22 mouse cellular contexts compared by ENCODE assay signal in genomic region chr4:88476084-88476483, GRCm38 (mm10). TPM values are rescaled to one million over a fixed set of nuclear protein-coding genes. Genes with fewer than 3 reads are reported as not detected.
DNase-seq lines count a peak whose midpoint lies in the region; ATAC-seq and TF ChIP-seq lines count a peak whose summit lies in the region.
"Had no signal": no experiment of that assay in that cellular context is flagged by ENCODE, and none has a peak within 500 bp of the region (broad histone marks: within the 10 kb centered on the region; RNA-seq: fewer than 3 reads in every experiment).

No protein-coding gene starts in this region.

- 85% methylated on average over 3 of the region's 3 CpGs for WGBS in heart, embryonic 14.5 days
- 85% methylated on average over 3 of the region's 3 CpGs for WGBS in lung, embryonic 14.5 days
- 89% methylated on average over 3 of the region's 3 CpGs for WGBS in stomach, embryonic 16.5 days

- no peak overlapping the region for H3K4me3 ChIP-seq in heart, embryonic 14.5 days (ENCODE audit: control insufficient read depth in 1 of 2, insufficient read depth in 1 of 2, low read depth in 1 of 2, low read length in 2 of 2)
- H3K4me3 ChIP-seq in lung, embryonic 14.5 days (ENCODE audit: low read depth, low read length): no peak overlapping the region
- H3K4me3 ChIP-seq in embryonic fibroblast, embryonic 13.5 days (ENCODE audit: insufficient read depth, low read length): no peak overlapping the region
- H3K4me3 ChIP-seq in stomach, embryonic 16.5 days (replicated peaks; ENCODE audit: low read length): no peak overlapping the region
- H3K4me3 ChIP-seq: left cerebral cortex, adult 2 months; midbrain, embryonic 10.5 days had no signal

- no peak for TF ChIP-seq CTCF in lung, embryonic 14.5 days (IDR thresholded peaks at IDR 0.05; ENCODE audit: low read depth)
- no peak for TF ChIP-seq CTCF in embryonic fibroblast, embryonic 13.5 days (IDR thresholded peaks at IDR 0.05; ENCODE audit: borderline replicate concordance, insufficient read depth, low read length)

- no peak for ATAC-seq in heart, embryonic 14.5 days (ENCODE audit: insufficient number of reproducible peaks, insufficient read depth, low FRiP score, low read depth)
- ATAC-seq in lung, embryonic 14.5 days (ENCODE audit: insufficient read depth): no peak
- no peak for ATAC-seq in stomach, embryonic 16.5 days (ENCODE audit: insufficient read depth, low FRiP score)
- ATAC-seq: forebrain, embryonic 14.5 days; hindbrain, embryonic 16.5 days had no signal

- no peaks in the 10 kb centered on the region for H3K36me3 ChIP-seq in heart, embryonic 14.5 days (ENCODE audit: control insufficient read depth, insufficient read depth, low read length)
- no peaks in the 10 kb centered on the region for H3K36me3 ChIP-seq in lung, embryonic 14.5 days (ENCODE audit: insufficient read depth)
- no peaks in the 10 kb centered on the region for H3K36me3 ChIP-seq in stomach, embryonic 16.5 days (ENCODE audit: control insufficient read depth, insufficient read depth, low read length)
- H3K36me3 ChIP-seq: midbrain, embryonic 10.5 days had no signal

- H3K27ac ChIP-seq in heart, embryonic 14.5 days (replicated peaks in 1 of 2; ENCODE audit: control insufficient read depth in 1 of 2, insufficient read depth in 1 of 2, low read depth in 2 of 2, low read length in 2 of 2): peak overlapping the region; percentile 10 to 62
- H3K27ac ChIP-seq in lung, embryonic 14.5 days (ENCODE audit: low read depth): peak overlapping the region; percentile 67; the same call in 1 of the 2 replicates
- H3K27ac ChIP-seq in embryonic fibroblast, embryonic 13.5 days (ENCODE audit: insufficient read depth, low read length): peak overlapping the region; percentile 91
- H3K27ac ChIP-seq in stomach, embryonic 16.5 days (ENCODE audit: low read length): peak overlapping the region; percentile 21; the same call in 1 of the 2 replicates
- H3K27ac ChIP-seq: left cerebral cortex, adult 2 months; macrophage; midbrain, embryonic 10.5 days had no signal

- H3K27me3 ChIP-seq in heart, embryonic 14.5 days (ENCODE audit: control insufficient read depth, insufficient read depth, low read length): no peaks in the 10 kb centered on the region
- no peaks in the 10 kb centered on the region for H3K27me3 ChIP-seq in lung, embryonic 14.5 days (ENCODE audit: insufficient read depth, low read length)
- no peaks in the 10 kb centered on the region for H3K27me3 ChIP-seq in stomach, embryonic 16.5 days (ENCODE audit: control insufficient read depth, insufficient read depth, low read length)

- H3K4me1 ChIP-seq in heart, embryonic 14.5 days (ENCODE audit: control insufficient read depth in 2 of 2, insufficient read depth in 2 of 2, low read length in 2 of 2): peaks cover 7 to 10% of the 10 kb centered on the region in 2 experiments
- peaks cover 9% of the 10 kb centered on the region; the same call in 1 of the 2 replicates for H3K4me1 ChIP-seq in lung, embryonic 14.5 days (ENCODE audit: insufficient read depth)
- peaks cover 23% of the 10 kb centered on the region for H3K4me1 ChIP-seq in embryonic fibroblast, embryonic 13.5 days (ENCODE audit: control insufficient read depth, insufficient read depth, low read length)
- no peaks in the 10 kb centered on the region for H3K4me1 ChIP-seq in stomach, embryonic 16.5 days (ENCODE audit: control insufficient read depth, insufficient read depth, low read length)

- no peak for DNase-seq in heart, adult 18-20 months
- no peak for DNase-seq in lung, embryonic 14.5 days
- DNase-seq in lung, postnatal 14 days: no peak
- no peak for DNase-seq in cerebellum, adult 9-11 months
- DNase-seq: cerebellum, postnatal 14 days; gastrocnemius, postnatal 25 days; layer of hippocampus, adult 9-11 months; left cerebral cortex, postnatal 4 days; liver; thymus, postnatal 25 days had no signal

- no peak overlapping the region for H3K4me2 ChIP-seq in heart, embryonic 14.5 days (ENCODE audit: low read length)
- H3K4me2 ChIP-seq in lung, embryonic 14.5 days: no peak overlapping the region
- H3K4me2 ChIP-seq in stomach, embryonic 16.5 days (ENCODE audit: low read depth, low read length): no peak overlapping the region

- no peak for TF ChIP-seq POLR2A in embryonic fibroblast, embryonic 13.5 days (IDR thresholded peaks at IDR 0.05; ENCODE audit: low read depth, low read length)

- no peaks in the 10 kb centered on the region for H3K9me3 ChIP-seq in heart, embryonic 14.5 days (ENCODE audit: control insufficient read depth, low read length)
- H3K9me3 ChIP-seq in lung, embryonic 14.5 days (ENCODE audit: low read depth, low read length): no peaks in the 10 kb centered on the region
- no peaks in the 10 kb centered on the region for H3K9me3 ChIP-seq in stomach, embryonic 16.5 days (replicated peaks; ENCODE audit: control insufficient read depth, low read length)
- H3K9me3 ChIP-seq: midbrain, embryonic 10.5 days had no signal

- H3K9ac ChIP-seq in heart, embryonic 14.5 days (ENCODE audit: low read length): no peak overlapping the region
- no peak overlapping the region for H3K9ac ChIP-seq in lung, embryonic 14.5 days
- no peak overlapping the region for H3K9ac ChIP-seq in stomach, embryonic 16.5 days (ENCODE audit: low read length)

RNA-seq across cellular contexts. Expression of gene Hacd4, which starts 37.4 kb away (rescaled TPM):
- 9.7 and 12.3 TPM in 2 replicates for polyA plus RNA-seq in heart, embryonic 14.5 days (2014; fragmentation: Nextera tagmentation; extraction: Ambion mirVana)
- total RNA-seq in heart, adult 18-20 months (2021): 1 to 10 TPM; 3.6 to 3.9 TPM
- polyA plus RNA-seq in lung, embryonic 14.5 days (2014; fragmentation: Nextera tagmentation; extraction: Ambion mirVana): 9.3 and 9.9 TPM in 2 replicates
- 26.8 and 38.7 TPM in 2 replicates for polyA plus RNA-seq in embryonic fibroblast, embryonic 13.5 days (2011; ENCODE audit: insufficient read length, low read depth, missing spikeins)
- 10.6 and 12.0 TPM in 2 replicates for polyA plus RNA-seq in stomach, embryonic 16.5 days (2015; fragmentation: Nextera tagmentation; extraction: Ambion mirVana)

RNA-seq across cellular contexts. Expression of gene Ifnb1, which starts 46.5 kb away (rescaled TPM):
- not detected in 2 replicates for polyA plus RNA-seq in heart, embryonic 14.5 days (2014; fragmentation: Nextera tagmentation; extraction: Ambion mirVana)
- total RNA-seq in heart, adult 18-20 months (2021): not detected
- polyA plus RNA-seq in lung, embryonic 14.5 days (2014; fragmentation: Nextera tagmentation; extraction: Ambion mirVana): not detected in 2 replicates
- not detected in 2 replicates for polyA plus RNA-seq in embryonic fibroblast, embryonic 13.5 days (2011; ENCODE audit: insufficient read length, low read depth, missing spikeins)
- polyA plus RNA-seq in stomach, embryonic 16.5 days (2015; fragmentation: Nextera tagmentation; extraction: Ambion mirVana): not detected in 2 replicates
- total RNA-seq: adrenal gland, adult 18-20 months; gastrocnemius, postnatal 25 days; hematopoietic stem cell, adult 5-6 weeks; left cerebral cortex, adult 2 months; left cerebral cortex, postnatal 4 days had no signal
- polyA plus RNA-seq: forebrain, embryonic 14.5 days; hindbrain, embryonic 16.5 days; kidney, adult 2 months; liver, embryonic 16.5 days; midbrain, embryonic 10.5 days had no signal

Comparison
In these comparisons a context has a peak if more than half of its experiments do, and no peak if none do; other contexts are left out.
1. H3K27ac ChIP-seq: peak in every context shown above with its lines; median percentile 91 in embryonic fibroblast, embryonic 13.5 days; 67 in lung, embryonic 14.5 days; 36 in heart, embryonic 14.5 days; 21 in stomach, embryonic 16.5 days.